Mouse (Mus musculus) cerebellum, adult 11-12 months (tissue): ENCODE data around the gene Ncapd3.

ENCODE experiments used
- DNase-seq: peaks from one replicate; pipeline ENCODE4 v3.0.0; 2022

The Ncapd3 gene

GRCm38 (mm10) chr9:27125450-27125849 is 95.5 kb downstream of the Ncapd3 start:
- DNase-seq = no peak

DNA sequence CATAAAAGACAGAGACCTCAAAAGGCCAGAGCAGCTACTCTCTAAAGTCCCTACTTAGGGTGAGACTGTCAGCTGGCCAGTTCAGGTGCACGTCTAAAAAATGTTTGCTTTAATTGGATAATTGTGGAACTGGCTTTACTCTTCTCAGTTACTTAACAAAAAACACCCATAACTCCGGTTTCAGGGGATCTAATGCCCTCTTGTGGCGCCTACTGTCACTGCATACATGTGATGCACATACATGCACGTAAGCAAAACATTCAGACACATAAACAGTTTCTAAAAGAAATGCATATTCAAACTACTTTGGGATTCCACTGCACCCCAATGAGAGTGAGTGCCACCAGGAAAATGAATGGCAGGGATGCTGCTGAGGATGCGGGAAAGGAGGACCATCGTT is 96.6 kb downstream of the Ncapd3 start:
- no peak for DNase-seq

GRCm38 (mm10) chr9:27128629-27129028 is 98.7 kb downstream of the Ncapd3 start:
- DNase-seq = no peak

DNA sequence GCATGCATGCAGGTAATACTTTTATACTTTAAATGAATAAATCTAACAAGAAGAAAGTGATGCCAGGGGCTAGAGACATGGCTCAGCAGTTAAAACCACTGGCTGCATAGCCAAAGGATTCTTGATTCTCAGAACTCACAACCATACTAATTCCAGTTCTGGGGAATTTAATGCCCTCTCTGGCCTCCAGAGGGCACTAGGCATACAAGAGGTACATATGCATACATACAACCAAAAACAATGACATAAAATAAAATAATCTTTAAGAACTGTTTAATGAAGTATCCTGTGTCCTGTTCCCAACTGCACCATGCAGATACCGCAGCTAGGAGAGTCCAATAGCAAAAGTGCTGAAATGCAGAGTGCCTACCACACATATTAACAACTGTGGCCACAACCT is 104.4 kb downstream of the Ncapd3 start:
- peak; percentile 44 for DNase-seq

DNA sequence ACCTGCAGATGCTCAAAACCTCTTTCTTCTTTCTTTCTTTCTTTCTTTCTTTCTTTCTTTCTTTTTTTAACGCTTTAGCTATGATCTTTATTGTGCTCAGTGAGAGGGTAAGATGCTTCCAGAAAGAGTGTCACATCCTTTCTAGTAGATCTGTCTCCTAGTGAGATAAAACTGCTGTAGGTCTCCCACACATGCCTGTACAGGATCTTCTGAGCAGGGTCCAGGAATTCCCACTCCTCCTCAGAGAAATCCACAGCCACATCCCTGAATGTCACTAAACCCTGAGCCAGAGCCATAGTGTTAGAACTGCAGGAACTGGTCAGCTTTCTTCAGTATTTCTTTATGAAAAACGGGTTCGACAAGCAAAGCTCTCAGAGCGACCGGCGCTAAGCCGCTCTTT is 105.4 kb downstream of the Ncapd3 start:
- no peak for DNase-seq

GRCm38 (mm10) chr9:27136651-27137050 is 106.7 kb downstream of the Ncapd3 start:
- no peak for DNase-seq

DNA sequence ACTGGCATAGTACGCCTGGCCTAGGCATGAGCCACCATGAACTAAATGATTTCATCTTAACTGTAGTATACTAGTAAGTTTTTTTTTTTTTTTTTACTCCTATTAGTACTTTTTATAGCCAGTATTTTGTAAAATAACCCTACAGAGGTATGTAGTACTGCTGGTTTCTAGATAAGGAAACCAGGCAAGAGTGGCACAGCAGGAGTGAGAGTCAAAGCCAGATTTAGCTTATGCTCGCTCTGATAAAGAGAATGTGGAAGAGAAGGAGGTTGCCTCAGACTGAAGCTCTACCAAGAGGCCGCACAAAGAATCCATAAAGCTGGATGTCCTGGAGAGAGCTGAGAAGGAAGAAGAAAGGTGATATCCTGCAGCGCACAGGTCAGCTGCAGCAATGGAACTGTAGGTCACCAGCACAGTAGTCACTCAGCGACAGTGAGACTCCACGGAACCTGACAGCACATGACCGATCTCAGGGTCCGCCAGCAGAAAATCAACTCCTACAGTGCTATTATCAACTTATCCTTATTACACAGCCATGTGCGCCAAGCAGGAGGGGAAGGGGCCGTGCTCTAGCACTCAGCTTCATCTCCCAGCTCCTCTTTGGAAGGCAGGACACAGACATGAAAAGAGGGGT is 110.6 kb downstream of the Ncapd3 start:
- DNase-seq = no peak

DNA sequence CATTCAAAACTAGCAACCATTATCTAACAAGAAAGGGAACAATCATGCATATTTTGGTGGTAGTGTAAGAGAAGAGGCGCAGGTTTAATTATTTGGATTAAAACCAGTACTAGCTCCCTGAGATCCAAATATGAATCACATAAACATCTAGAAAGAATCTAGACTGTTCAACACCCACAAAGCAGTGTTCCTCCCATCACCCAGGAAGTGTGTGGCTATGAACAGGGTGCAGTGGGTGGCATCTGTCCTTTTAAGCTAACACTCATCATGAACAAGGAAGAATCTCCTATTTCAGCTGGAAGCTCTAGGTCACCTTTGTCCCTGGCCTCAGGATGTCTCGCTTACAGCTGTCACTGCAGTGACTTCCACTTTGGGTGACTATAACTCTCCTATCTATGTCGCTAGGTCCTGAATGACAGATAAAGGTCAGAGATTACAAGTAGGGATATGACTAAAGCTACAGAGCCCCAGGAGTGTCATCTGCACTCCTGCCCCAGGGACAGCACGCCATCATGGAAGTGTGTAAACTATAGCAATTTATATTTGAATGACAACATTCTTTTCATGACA is 114.4 kb downstream of the Ncapd3 start:
- no peak for DNase-seq
